Comparison of ENCODE assay signal across 8 mouse cellular contexts in the genomic region with DNA sequence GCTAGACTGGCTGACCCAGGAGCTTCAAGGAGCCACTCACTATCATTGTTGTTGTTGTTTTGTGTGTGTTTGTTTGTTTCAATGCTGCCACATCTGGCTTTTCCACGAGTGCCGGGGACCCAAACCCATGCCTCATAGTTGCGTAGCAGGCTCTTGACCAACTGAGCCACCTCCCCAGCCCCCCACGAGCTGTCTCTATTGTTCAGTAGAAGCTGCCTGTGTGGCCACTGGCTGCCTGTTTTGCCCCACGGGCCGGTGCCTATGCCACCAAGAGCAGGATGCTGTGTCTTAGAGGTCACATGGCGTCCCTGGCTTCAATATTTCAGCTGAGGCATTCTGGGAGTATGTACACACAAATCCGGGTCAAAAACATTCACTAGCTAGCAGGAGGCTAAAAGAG.
A peak's percentile ranks its signal among the peaks of the same experiment; 100 is the strongest.
DNase-seq lines count a peak whose midpoint lies in the region; ATAC-seq and TF ChIP-seq lines count a peak whose summit lies in the region.

No protein-coding gene starts in this region.

- no peaks in the 10 kb centered on the region for H3K36me3 ChIP-seq in C2C12 (ENCODE audit: control insufficient read depth, insufficient read depth)
- no peaks in the 10 kb centered on the region for H3K36me3 ChIP-seq in lung, embryonic 15.5 days
- no peaks in the 10 kb centered on the region for H3K36me3 ChIP-seq in stomach, embryonic 14.5 days (ENCODE audit: control insufficient read depth, insufficient read depth, low read length)

- H3K27me3 ChIP-seq in C2C12 (ENCODE audit: control insufficient read depth, insufficient read depth, insufficient read length), result no peaks in the 10 kb centered on the region
- H3K27me3 ChIP-seq in lung, embryonic 15.5 days, result no peaks in the 10 kb centered on the region
- no peaks in the 10 kb centered on the region for H3K27me3 ChIP-seq in stomach, embryonic 14.5 days (ENCODE audit: control insufficient read depth, insufficient read depth, low read length)

- H3K9me3 ChIP-seq in lung, embryonic 15.5 days, result no peaks in the 10 kb centered on the region
- no peaks in the 10 kb centered on the region for H3K9me3 ChIP-seq in stomach, embryonic 14.5 days (ENCODE audit: control insufficient read depth, low read depth, low read length)

- H3K9ac ChIP-seq in lung, embryonic 15.5 days, result no peak overlapping the region
- H3K9ac ChIP-seq in stomach, embryonic 14.5 days (replicated peaks; ENCODE audit: low read depth, low read length), result no peak overlapping the region

- no peaks in the 10 kb centered on the region for H3K79me3 ChIP-seq in C2C12 (ENCODE audit: low read depth)

- intact Hi-C loops in heart, postnatal 36 days (cut with DNase I), result loop anchor here (2.0 to 5.0 kb wide), 2 partner anchors 76 to 133 kb away; a partner anchor contains a TSS

- no peaks in the 10 kb centered on the region for H3K79me2 ChIP-seq in C2C12 (ENCODE audit: control insufficient read depth, insufficient read depth)

- H3K4me3 ChIP-seq in C2C12 (ENCODE audit: insufficient read depth, poor library complexity, severe bottlenecking), result no peak overlapping the region
- H3K4me3 ChIP-seq in lung, embryonic 15.5 days, result no peak overlapping the region
- no peak overlapping the region for H3K4me3 ChIP-seq in stomach, embryonic 14.5 days (ENCODE audit: low read depth, low read length)

- no peak overlapping the region for H3ac ChIP-seq in C2C12 (ENCODE audit: control insufficient read depth, insufficient read length, low read depth)

- H3K27ac ChIP-seq in lung, embryonic 15.5 days, result peak overlapping the region; percentile 98
- peak overlapping the region; percentile 91 for H3K27ac ChIP-seq in stomach, embryonic 14.5 days (ENCODE audit: low read length)

- WGBS in lung, embryonic 15.5 days, result 32% methylated on average over 8 of the region's 8 CpGs
- 51% methylated on average over 8 of the region's 8 CpGs for WGBS in stomach, embryonic 14.5 days

- no peak for TF ChIP-seq CTCF in C2C12 (IDR thresholded peaks at IDR 0.05; ENCODE audit: control insufficient read depth, insufficient read depth, insufficient read length)

- H3K4me1 ChIP-seq in lung, embryonic 15.5 days, result peaks cover 53% of the 10 kb centered on the region
- peaks cover 31% of the 10 kb centered on the region for H3K4me1 ChIP-seq in stomach, embryonic 14.5 days (ENCODE audit: control insufficient read depth, insufficient read depth, low read length)

- peak; percentile 46 for DNase-seq in embryo, embryonic 10.5 days (ENCODE audit: low spot score)
- DNase-seq in heart, postnatal 36 days, result peak; percentile 20 to 42
- no peak for DNase-seq in right cerebral cortex, postnatal 14 days
- DNase-seq in adrenal gland, adult 8-10 months, result no peak
- DNase-seq in urinary bladder, postnatal 10 days (ENCODE audit: low spot score), result no peak

- H3K4me2 ChIP-seq in lung, embryonic 15.5 days, result peak overlapping the region; percentile 47
- no peak overlapping the region for H3K4me2 ChIP-seq in stomach, embryonic 14.5 days (replicated peaks; ENCODE audit: low read depth, low read length)

- peak; percentile 20; the same call in 1 of the 2 replicates for ATAC-seq in lung, embryonic 15.5 days (ENCODE audit: borderline replicate concordance, extremely low read depth, low FRiP score, low TSS enrichment)
- 0 out of 2 replicates have a peak, but pooled peaks have one; percentile 21 for ATAC-seq in stomach, embryonic 14.5 days (ENCODE audit: insufficient number of reproducible peaks, insufficient read depth, low FRiP score, low read depth)

TF ChIP-seq in C2C12, 6 proteins besides CTCF, POLR2A, EP300 and RAD21:
- TF ChIP-seq MYOG (IDR thresholded peaks at IDR 0.05; ENCODE audit: control insufficient read depth, extremely low read depth, insufficient read length) (no peak), USF1 (IDR thresholded peaks at IDR 0.05; ENCODE audit: low read depth) (peak; percentile 74), MYOD1 (IDR thresholded peaks at IDR 0.05; ENCODE audit: control insufficient read depth, insufficient read length, low read depth) (no peak), MAX (IDR thresholded peaks at IDR 0.05) (no peak), FOSL1 (IDR thresholded peaks at IDR 0.05; ENCODE audit: insufficient read depth, low read length, poor library complexity, severe bottlenecking) (no peak), CEBPB (IDR thresholded peaks at IDR 0.05; ENCODE audit: low read depth) (no peak)

Comparison
In these comparisons a context has a peak if more than half of its experiments do, and no peak if none do; other contexts are left out.
1. DNase-seq: peak in embryo, embryonic 10.5 days (single experiment) and heart, postnatal 36 days (2 of 2); none in right cerebral cortex, postnatal 14 days (single experiment), adrenal gland, adult 8-10 months (single experiment) and urinary bladder, postnatal 10 days (single experiment).